Mouse (Mus musculus): ENCODE measurements around the gene Zzz3. TPM values are rescaled to one million over a fixed set of nuclear protein-coding genes. Genes with fewer than 3 reads are reported as not detected.

The Zzz3 gene
- total and polyA plus RNA-seq, 3 experiments = 64.2 to 116 (median 94.9) TPM

Other genes with a start within 250 kb of the Zzz3 start
- 0.38 TPM in 1 of 2 replicates, not detected in the other for gene Gipc2, start 229.2 kb upstream of the Zzz3 start, total RNA-seq (2012; rRNA removed)
- 0.24 TPM in 1 of 2 replicates, not detected in the other for gene Gipc2, start 229.2 kb upstream of the Zzz3 start, total RNA-seq (2014; rRNA removed)
- 1.2 and 1.7 TPM in 2 replicates for gene Gipc2, start 229.2 kb upstream of the Zzz3 start, polyA plus RNA-seq (2012; ENCODE audit: insufficient read length, low read depth)
- gene Dnajb4, start 185.2 kb upstream of the Zzz3 start, total RNA-seq (2012; rRNA removed) = 11.7 and 14.9 TPM in 2 replicates
- 26.4 and 30.0 TPM in 2 replicates for gene Dnajb4, start 185.2 kb upstream of the Zzz3 start, total RNA-seq (2014; rRNA removed)
- 17.7 and 19.5 TPM in 2 replicates for gene Dnajb4, start 185.2 kb upstream of the Zzz3 start, polyA plus RNA-seq (2012; ENCODE audit: insufficient read length, low read depth)
- 214 and 306 TPM in 2 replicates for gene Fubp1, start 185.1 kb upstream of the Zzz3 start, total RNA-seq (2012; rRNA removed)
- gene Fubp1, start 185.1 kb upstream of the Zzz3 start, total RNA-seq (2014; rRNA removed) = 333 and 398 TPM in 2 replicates
- 224 and 237 TPM in 2 replicates for gene Fubp1, start 185.1 kb upstream of the Zzz3 start, polyA plus RNA-seq (2012; ENCODE audit: insufficient read length, low read depth)
- gene Nexn, start 129.1 kb upstream of the Zzz3 start, total RNA-seq (2012; rRNA removed) = 0.08 TPM in 2 replicates
- not detected in 2 replicates for gene Nexn, start 129.1 kb upstream of the Zzz3 start, total RNA-seq (2014; rRNA removed)
- 0.17 and 0.67 TPM in 2 replicates for gene Nexn, start 129.1 kb upstream of the Zzz3 start, polyA plus RNA-seq (2012; ENCODE audit: insufficient read length, low read depth)
- 30.7 and 32.5 TPM in 2 replicates for gene Miga1, start 55.1 kb upstream of the Zzz3 start, total RNA-seq (2012; rRNA removed)
- gene Miga1, start 55.1 kb upstream of the Zzz3 start, total RNA-seq (2014; rRNA removed) = 23.1 and 25.3 TPM in 2 replicates
- gene Miga1, start 55.1 kb upstream of the Zzz3 start, polyA plus RNA-seq (2012; ENCODE audit: insufficient read length, low read depth) = 41.1 and 44.7 TPM in 2 replicates
- gene Usp33, start 49.0 kb upstream of the Zzz3 start, total RNA-seq (2012; rRNA removed) = 48.8 and 48.9 TPM in 2 replicates
- 54.7 and 65.5 TPM in 2 replicates for gene Usp33, start 49.0 kb upstream of the Zzz3 start, total RNA-seq (2014; rRNA removed)
- 35.8 and 38.3 TPM in 2 replicates for gene Usp33, start 49.0 kb upstream of the Zzz3 start, polyA plus RNA-seq (2012; ENCODE audit: insufficient read length, low read depth)

Measured in CH12.LX (cell line).